Mouse (Mus musculus): ENCODE results near the gene Ctnnbip1. TPM values are rescaled to one million over a fixed set of nuclear protein-coding genes. Genes with fewer than 3 reads are reported as not detected.
A peak's percentile ranks its signal among the peaks of the same experiment; 100 is the strongest.
"Not testable (repeated sequence)": the region's sequence is repeated elsewhere in the genome, so short reads cannot be mapped to it uniquely, and the experiment has no call there.

Gene Ctnnbip1
- total RNA-seq, 1 experiment from 2014 or later = 39.4 TPM

GRCm38 (mm10) chr4:149586783-149587595 lies 69.0 kb downstream of the Ctnnbip1 start:
- peak; percentile 40 for DNase-seq

DNA sequence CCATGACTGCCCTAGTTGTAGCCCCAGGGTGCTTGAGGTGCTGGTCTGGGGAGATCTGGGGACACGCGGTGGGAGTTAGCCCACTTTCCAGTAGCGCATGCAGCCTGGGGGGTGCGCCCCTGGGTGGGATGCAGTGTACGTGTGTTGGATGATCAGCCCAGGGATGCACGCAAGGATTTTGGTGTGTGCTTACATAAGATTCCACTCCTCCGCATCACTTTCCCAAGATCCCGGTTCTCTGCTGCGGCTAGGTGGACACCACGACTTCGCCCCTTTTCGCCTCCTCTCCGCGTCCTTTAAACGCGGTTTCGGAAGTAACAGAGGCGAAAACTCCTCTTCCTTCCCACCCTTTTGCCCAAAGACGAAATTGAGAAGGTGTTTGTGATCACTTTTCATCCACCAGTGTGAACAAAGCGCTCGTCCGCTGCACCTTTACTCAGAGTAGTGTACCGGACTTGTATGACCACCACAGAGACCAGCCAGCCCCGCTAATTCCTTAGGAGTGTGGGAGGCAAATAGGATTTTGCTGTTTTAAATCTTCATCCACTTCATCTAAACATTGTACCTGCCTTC lies 69.6 kb downstream of the Ctnnbip1 start:
- no peak for DNase-seq

DNA sequence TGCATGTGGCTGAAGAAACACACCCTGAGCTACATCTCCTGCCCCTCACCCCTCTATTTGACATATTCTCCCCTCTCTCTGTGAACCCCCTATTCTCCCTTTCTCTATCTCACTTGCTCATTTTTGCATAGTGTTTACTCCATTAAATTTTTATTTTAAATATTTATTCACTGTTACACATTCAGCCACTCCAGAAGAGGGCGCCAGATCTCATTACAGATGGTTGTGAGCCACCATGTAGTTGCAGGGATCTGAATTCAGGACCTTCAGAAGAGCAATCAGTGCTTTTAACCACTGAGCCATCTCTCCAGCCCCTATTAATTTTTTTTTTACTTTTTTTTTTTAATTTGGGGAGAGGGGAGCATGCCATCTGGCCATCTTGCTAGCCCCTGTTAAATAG lies 72.2 kb downstream of the Ctnnbip1 start:
- DNase-seq = no peak

GRCm38 (mm10) chr4:149591486-149591885 lies 73.5 kb downstream of the Ctnnbip1 start:
- DNase-seq = no peak

GRCm38 (mm10) chr4:149594913-149595581 lies 77.0 kb downstream of the Ctnnbip1 start:
- DNase-seq = no peak

GRCm38 (mm10) chr4:149597641-149598208 lies 79.7 kb downstream of the Ctnnbip1 start:
- DNase-seq = no peak

- no peak for DNase-seq
These were observed 81.5 kb downstream of the Ctnnbip1 start for GRCm38 (mm10) chr4:149599549-149599948.

DNA sequence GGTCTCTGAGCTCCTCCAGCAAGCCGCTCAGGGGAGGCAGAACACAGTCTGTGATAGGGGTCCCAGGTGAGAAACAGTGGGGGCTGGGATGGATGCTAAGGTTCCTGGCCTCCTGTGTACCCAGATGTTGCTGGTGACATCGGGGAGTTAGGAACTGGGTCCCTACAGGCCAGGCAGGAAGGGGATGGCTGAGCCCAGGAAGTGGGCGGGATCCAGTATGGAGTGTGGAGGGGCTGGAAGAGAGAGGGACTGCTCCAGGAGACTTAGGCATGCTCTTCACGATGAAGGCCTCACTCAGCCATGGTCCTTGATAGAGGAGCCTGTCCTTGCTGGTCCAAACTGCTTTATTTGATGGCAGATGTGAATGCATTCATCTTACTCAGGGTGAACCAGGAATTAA lies 82.1 kb downstream of the Ctnnbip1 start:
- no peak for DNase-seq

DNA sequence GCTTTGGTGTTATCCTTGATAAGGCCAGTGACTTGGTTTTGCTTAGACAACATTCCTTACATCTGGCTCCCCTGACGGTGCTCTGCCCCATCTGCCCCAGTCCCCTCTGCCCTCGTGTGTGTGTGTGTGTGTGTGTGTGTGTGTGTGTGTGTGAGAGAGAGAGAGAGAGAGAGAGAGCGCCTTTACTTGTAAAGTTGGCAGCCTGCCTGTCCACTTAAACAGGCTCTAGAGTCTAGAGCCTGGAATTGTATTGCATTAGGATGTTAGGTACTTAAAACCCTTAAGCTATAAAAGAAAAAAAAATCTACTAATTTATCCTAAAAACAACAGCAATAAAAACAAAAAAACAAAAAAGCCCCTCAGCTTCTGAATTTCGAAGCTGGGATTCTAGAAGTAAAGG lies 83.4 kb downstream of the Ctnnbip1 start:
- no peak for DNase-seq

GRCm38 (mm10) chr4:149602236-149602635 lies 84.2 kb downstream of the Ctnnbip1 start:
- no peak for DNase-seq

- no peak for DNase-seq
These were observed 85.8 kb downstream of the Ctnnbip1 start for GRCm38 (mm10) chr4:149603860-149604259.

DNA sequence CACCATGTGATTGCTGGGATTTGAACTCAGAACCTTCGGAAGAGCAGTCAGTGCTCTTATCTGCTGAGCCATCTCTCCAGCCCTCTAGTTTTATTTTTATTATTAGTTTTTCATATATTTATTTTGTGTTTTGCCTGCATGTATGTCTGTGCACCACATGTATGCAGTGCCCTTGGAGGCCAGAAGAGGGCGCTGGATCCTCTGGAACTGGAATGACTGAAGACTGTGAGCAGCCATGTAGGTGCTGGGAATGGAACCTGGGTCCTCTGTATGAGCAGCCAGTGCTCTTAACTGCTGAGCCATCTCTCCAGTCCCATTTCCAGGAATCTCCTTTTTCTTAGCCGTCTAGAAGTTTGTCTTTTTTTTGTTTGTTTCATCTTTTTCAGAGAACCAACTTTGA lies 86.5 kb downstream of the Ctnnbip1 start:
- DNase-seq = no peak

GRCm38 (mm10) chr4:149606056-149606455 lies 88.0 kb downstream of the Ctnnbip1 start:
- DNase-seq = no peak

DNA sequence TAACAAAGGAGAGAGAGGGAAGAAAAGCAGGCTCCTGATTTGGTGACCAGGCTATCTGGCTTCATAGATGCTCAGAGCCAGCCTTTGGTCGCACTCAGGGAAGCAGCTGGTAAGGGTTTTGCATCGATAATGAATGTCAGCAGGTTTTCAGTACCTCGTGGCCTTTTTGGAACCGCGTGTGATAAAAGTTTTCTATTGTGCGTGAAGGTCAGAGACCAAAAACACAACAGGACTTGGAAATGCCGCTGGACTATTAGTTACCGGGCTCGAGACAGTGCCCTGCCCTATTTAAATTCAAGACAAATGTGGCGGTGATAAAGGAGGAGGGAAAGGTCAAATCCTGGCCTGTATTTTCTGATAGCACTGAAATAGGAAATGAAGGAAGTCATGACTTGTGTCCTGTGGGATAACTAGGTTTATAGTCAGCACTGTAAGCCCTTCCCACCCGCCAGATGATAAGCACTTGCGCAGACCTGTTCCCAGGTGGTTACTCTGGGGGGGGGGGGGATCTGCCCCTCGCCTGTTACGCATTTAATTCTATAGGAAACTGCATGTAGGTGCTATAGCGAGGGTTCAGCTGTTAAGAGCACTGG lies 88.8 kb downstream of the Ctnnbip1 start:
- DNase-seq = no peak

DNA sequence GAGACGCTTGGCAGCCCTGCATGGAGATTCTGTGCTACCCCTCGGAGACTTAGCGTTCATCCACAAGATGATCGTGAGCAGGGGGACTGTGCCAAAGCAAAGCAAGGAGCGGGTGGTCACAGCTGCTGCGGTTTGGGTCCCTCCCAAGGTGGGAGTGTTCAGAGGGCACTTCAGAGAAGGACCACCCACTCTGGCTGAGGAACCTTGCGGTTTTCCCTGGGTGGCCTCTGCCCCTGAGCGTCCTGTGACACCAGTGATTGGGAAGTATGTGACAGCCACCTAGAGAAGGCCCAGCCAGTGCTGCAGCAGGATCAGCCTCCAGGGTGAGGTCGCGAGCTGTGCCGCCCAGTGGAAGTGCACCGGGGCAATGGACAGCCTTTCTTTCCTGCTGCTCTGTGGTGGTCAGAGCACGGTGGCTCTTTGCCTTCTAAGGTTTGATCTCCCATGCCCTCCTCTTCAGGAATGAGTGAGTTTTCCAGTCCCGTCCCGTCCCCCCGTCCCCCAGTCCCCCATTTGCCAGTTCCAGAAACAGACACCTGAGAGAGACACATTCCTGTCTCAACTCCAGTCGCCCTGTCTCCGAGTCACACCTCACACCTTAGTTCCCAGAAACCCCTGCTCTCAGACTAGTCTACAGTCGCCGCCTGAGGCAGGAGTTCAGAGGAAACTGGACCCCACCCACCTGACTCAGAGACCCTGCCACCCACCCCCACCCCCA lies 89.7 kb downstream of the Ctnnbip1 start:
- DNase-seq = no peak

GRCm38 (mm10) chr4:149608309-149608638 lies 90.2 kb downstream of the Ctnnbip1 start:
- no peak for DNase-seq

GRCm38 (mm10) chr4:149609256-149610025 lies 91.4 kb downstream of the Ctnnbip1 start:
- DNase-seq = peak; percentile 24

- DNase-seq = peak; percentile 42
These were observed 93.5 kb downstream of the Ctnnbip1 start for GRCm38 (mm10) chr4:149611376-149612044.

DNA sequence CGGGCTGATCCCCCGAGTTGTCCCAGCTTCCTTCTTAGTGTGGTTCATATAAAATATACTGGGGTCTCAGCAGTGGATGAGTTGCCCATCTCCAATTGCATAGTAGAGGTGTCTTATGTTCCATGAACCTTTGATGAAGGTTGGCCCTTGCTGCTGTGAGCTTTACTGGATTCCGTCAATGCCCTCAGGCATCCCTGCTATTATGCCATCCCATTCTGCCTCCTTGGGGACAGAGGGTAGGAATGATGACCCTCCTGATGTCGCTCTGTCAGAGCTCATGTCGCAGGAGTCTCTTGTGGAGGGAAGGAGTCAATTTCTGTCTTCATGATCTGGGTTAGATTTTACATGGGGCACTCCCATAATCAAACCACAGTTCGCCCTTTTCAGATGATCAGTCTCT lies 95.5 kb downstream of the Ctnnbip1 start:
- DNase-seq = not testable (repeated sequence)

- no peak for DNase-seq
These were observed 96.8 kb downstream of the Ctnnbip1 start for GRCm38 (mm10) chr4:149614869-149615268.
